Mouse (Mus musculus) lung, embryonic 16.5 days (tissue): ENCODE results near the gene Atg13. TPM values are rescaled to one million over a fixed set of nuclear protein-coding genes. Genes with fewer than 3 reads are reported as not detected.

Source experiments
- ATAC-seq: fragments of 200-750 bp; cut with Nextera tagmentation; 2 replicates; pipeline ENCODE4 v1.8.0; 2017; ENCODE audit warnings: low read depth, mild to moderate bottlenecking, moderate library complexity
- H3K27ac ChIP-seq: fragments of 300-500 bp; sonication (generic); 2 replicates; pipeline ENCODE4 v1.5.1; 2014; ENCODE audit warnings: mild to moderate bottlenecking, control low read depth, low read length
- H3K27me3 ChIP-seq: fragments of 300-500 bp; sonication (generic); 2 replicates; pipeline ENCODE4 v1.6.1; 2014; ENCODE audit warnings: low read depth, low read length, mixed read lengths; ENCODE audit not compliant: control insufficient read depth, insufficient read depth
- H3K36me3 ChIP-seq: fragments of 300-500 bp; sonication (generic); 2 replicates; pipeline ENCODE4 v1.6.1; 2014; ENCODE audit warnings: low read length; ENCODE audit not compliant: control insufficient read depth, insufficient read depth
- H3K4me1 ChIP-seq: fragments of 300-500 bp; sonication (generic); replicated peaks from 2 replicates; pipeline ENCODE4 v1.6.1; 2014; ENCODE audit warnings: low read length, mixed read lengths; ENCODE audit not compliant: control insufficient read depth, insufficient read depth
- H3K4me2 ChIP-seq: fragments of 300-500 bp; sonication (generic); 2 replicates; pipeline ENCODE4 v1.6.1; 2014; ENCODE audit warnings: low read depth, low read length, control low read depth
- H3K4me3 ChIP-seq: fragments of 300-500 bp; sonication (generic); 2 replicates; pipeline ENCODE4 v1.5.1; 2014; ENCODE audit warnings: mild to moderate bottlenecking, low read length, control low read depth
- H3K9ac ChIP-seq: fragments of 300-500 bp; sonication (generic); 2 replicates; pipeline ENCODE4 v1.6.1; 2014; ENCODE audit warnings: low read length, control low read depth
- H3K9me3 ChIP-seq: fragments of 300-500 bp; sonication (generic); 2 replicates; pipeline ENCODE4 v1.6.1; 2016; ENCODE audit warnings: low read length; ENCODE audit not compliant: control insufficient read depth
- WGBS: fragments of 180-500 bp; shearing (Covaris S2); extraction: QIAGEN DNeasy Blood & Tissue Kit; methylation state at CpG from one replicate; pipeline ENCODE4 v1.1.7; 2014; 5-methylcytosine and 5-hydroxymethylcytosine counted together
- polyA plus RNA-seq: library from polyadenylated mRNA; unstranded; fragments of >200 nt; fragmentation: Nextera tagmentation; extraction: Ambion mirVana; gene quantifications from 2 replicates; pipeline ENCODE4 v1.2.1, GENCODE M21; 2015

The Atg13 gene
- 25.3 and 25.9 TPM in 2 replicates for polyA plus RNA-seq

DNA sequence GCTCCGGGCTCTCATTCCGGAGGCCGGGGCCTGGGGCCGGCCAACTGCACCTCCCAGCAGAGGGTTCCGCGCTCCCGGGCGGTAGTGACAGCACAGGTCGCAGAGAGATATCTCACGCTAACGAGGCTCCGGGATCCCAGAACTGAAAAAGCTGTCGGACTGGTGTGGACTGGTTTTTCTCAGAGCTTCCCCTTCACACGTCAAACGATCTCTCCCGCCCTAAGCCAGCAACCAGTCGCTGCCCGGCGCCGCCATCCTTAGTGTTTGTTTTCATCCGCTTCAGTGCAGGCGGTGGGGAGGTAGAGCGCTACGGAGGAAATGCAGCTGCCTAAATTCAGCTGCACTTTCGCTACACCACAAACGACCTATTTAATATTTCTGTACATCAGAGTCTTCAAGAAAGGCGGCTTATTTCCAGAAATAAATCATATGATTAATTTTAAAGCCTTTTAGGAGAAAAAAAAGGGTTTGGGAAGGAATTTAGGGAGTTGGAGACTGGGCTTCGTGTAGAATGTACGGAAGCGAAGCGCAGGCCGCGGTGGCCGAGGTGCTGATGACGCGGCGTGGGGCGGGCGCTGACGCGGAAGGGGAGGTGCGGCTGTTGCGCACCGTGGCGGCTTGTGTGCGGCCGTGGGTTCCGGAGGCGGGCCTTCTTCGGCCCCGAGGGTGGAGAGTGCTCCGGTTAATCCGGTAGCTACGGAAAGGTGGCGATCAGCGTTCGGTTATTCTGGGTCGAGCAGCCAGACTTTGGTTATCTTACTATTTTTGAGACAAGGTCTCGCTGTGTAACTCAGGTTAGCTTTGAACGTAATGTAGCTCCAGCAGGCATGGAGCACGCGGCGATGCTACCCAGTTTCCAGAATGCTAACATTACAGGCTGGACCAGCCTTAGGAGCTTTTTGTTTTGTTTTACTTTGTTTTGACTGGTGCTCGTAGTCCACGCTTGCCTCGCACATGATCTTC lies at the start of gene Atg13, which contains the start of gene Harbi1:
Gene Atg13, minus strand, starts transcription at position 305 of the 963 bp plus-strand sequence.
Gene Harbi1, plus strand, starts transcription at position 581 of the 963 bp plus-strand sequence.
- under 1% methylated on average over 66 of the region's 66 CpGs for WGBS
- peaks cover 6% of the 10 kb centered on the region for H3K4me1 ChIP-seq

DNA sequence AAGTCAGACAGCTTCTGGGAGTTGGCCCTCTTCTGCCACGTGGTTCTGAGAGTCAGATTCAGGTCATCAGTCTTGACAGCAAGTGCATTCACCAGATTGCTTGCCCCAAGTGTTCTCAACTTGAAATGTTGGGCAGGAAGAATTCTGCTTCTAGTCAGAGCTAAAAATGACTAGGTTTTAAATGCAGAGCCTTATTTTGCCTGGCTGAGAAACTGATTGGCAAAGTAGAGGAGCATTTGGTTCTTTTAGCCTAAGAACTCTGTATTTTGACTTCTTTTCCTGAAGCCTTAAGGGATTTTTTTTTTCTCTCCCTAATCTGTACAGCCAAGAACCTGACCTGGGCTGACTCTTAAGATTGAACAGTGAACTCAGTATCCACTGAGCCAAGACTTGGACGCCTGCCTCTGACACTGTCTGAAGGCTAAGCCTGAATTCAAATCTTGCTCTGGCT lies 39.5 kb upstream of the Atg13 start:
- no peaks in the 10 kb centered on the region for H3K9me3 ChIP-seq
- no peaks in the 10 kb centered on the region for H3K27me3 ChIP-seq
- H3K36me3 ChIP-seq = no peaks in the 10 kb centered on the region
- no peak overlapping the region for H3K4me2 ChIP-seq
- no peak overlapping the region for H3K9ac ChIP-seq
- no peaks in the 10 kb centered on the region for H3K4me1 ChIP-seq
- 41% methylated on average over 2 of the region's 2 CpGs for WGBS
- ATAC-seq = no peak
- H3K27ac ChIP-seq = no peak overlapping the region
- no peak overlapping the region for H3K4me3 ChIP-seq

More for the DNA sequence above, at the start of gene Atg13, which contains the start of gene Harbi1:
- Histone ChIP-seq H3K36me3 (no peaks in the 10 kb centered on the region), H3K27me3 (no peaks in the 10 kb centered on the region), H3K9ac (peak within 1 kb of the TSS; percentile 85), H3K4me3 (peak within 1 kb of the TSS; percentile 99), H3K27ac (peak within 1 kb of the TSS; percentile 79), H3K9me3 (no peaks in the 10 kb centered on the region), H3K4me2 (peak within 1 kb of the TSS; percentile 58)
- ATAC-seq = peak; percentile 100

DNA sequence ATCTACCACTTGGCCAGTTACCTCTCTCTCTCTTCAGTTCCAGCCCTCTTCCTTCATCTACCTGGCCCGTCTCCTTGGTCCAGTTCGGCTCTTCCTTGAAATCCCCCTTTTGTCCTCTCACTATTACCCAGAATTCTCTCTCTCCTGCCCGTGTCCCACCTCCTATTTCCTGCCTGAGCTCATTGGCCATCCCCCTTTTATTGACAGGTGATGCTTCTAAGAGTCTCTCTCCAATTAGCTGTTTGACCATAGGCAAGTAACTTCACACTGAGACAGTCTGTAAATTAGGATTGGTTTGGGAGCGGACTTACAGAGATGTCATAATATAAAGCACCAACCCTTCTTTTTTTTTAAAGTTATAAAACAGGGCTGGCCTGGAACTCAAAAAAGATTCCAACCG lies 34.3 kb upstream of the Atg13 start:
- Histone ChIP-seq H3K4me2 (no peak overlapping the region), H3K9me3 (no peaks in the 10 kb centered on the region), H3K9ac (no peak overlapping the region), H3K36me3 (no peaks in the 10 kb centered on the region), H3K27me3 (no peaks in the 10 kb centered on the region), H3K27ac (no peak overlapping the region), H3K4me3 (no peak overlapping the region), H3K4me1 (no peaks in the 10 kb centered on the region)
- WGBS = 92% methylated on average over 5 of the region's 5 CpGs
- ATAC-seq = no peak

DNA sequence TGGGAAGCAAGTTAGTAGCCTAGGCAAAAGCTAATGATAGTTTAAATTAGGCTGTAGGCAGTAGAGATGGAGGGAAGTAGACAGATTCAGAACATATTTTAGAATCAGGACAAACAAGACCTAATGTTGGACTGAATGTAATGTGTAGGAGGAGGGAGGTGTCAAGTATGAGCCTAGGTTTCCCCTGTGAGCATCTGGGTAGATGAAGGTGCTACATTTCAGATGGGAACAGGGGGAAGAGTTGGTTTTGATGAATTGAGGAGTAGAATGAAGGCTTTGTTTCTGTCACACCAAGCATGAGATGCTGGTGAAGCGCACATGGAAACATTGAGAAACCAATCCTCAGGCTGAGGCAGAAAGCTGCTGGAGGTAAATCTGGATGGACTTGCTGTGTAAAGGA lies 29.2 kb upstream of the Atg13 start:
- whole genome bisulfite sequencing = 100% methylated on average over 1 of the region's 1 CpGs

DNA sequence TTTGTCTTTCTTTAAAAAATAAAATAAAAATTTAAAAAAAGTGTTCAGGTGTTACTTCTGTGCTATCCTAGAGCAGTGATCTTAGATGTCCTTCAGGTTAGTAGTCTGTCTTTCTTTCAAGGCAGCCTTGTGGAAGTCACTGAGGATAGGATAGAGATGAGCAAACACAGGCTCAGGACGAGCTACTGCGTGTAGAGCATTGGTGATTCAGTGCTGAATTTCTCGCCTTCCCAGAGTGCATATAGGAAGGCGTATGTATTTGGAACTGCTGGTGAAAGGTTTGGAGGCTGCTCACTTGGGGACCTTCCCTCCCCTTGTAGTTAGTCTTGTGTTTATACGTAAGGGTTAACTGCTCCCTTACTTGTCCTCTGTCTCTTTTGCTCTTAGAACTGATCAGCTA lies 24.8 kb upstream of the Atg13 start:
- Histone ChIP-seq H3K9ac (no peak overlapping the region), H3K4me2 (no peak overlapping the region), H3K4me3 (no peak overlapping the region), H3K9me3 (no peaks in the 10 kb centered on the region), H3K27me3 (no peaks in the 10 kb centered on the region), H3K4me1 (no peaks in the 10 kb centered on the region), H3K36me3 (no peaks in the 10 kb centered on the region), H3K27ac (no peak overlapping the region)
- 83% methylated on average over 5 of the region's 5 CpGs for WGBS
- no peak for ATAC-seq

More for the DNA sequence above, 29.2 kb upstream of the Atg13 start:
- Histone ChIP-seq H3K9me3 (no peaks in the 10 kb centered on the region), H3K4me3 (no peak overlapping the region), H3K36me3 (no peaks in the 10 kb centered on the region), H3K27ac (no peak overlapping the region), H3K27me3 (no peaks in the 10 kb centered on the region), H3K4me1 (no peaks in the 10 kb centered on the region), H3K9ac (no peak overlapping the region), H3K4me2 (no peak overlapping the region)
- ATAC-seq = no peak

DNA sequence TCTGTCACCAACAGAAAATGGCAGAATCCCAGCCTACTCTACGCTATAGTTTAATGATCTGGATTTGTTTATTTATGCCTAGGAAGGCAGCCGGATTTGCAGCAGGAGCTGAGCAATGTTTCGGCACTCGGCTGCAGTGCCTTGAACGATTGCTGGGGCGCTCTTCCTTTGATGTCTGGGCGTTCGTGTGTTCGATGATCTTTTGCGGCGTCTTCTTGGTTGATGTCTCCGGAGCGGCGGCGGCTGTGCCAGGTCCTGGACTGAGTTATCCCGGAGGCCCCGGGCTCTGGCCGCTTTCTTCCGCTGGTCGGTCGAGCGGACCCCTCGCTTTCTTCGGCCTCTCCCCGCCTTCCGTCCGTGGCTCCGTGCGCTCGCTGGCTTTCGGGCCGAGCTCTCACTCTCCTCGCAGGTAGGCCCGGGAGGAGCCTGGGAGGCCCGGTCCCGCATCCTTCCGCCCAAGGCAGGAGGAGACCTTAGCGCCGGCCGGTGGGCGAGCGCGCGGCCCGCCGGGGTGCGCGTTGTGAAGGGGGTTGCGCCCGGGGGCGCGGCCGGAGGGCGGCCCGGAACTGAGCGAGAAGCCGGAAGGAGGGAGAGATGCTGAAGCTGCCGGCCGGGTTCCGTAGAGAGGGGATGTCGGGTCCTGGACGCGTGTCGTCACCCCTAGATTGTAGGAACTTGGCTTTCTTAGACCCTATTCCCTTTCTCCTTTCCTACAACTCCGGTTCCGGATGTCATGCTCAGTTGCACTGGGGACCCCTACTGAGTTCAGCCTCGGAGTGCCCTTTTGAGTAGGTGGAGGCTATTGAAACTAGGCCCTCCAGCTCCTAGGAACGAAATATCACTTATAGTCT lies 19.8 kb upstream of the Atg13 start, which contains the start of gene Ambra1:
Gene Ambra1, plus strand, starts transcription at position 164 of the 851 bp plus-strand sequence.
- peak within 1 kb of the TSS; percentile 92 for H3K9ac ChIP-seq
- H3K36me3 ChIP-seq = no peaks in the 10 kb centered on the region
- WGBS = under 1% methylated on average over 61 of the region's 68 CpGs
- H3K27ac ChIP-seq = peak within 1 kb of the TSS; percentile 94
- H3K4me1 ChIP-seq = no peaks in the 10 kb centered on the region
- peak within 1 kb of the TSS; percentile 62 for H3K4me2 ChIP-seq
- H3K27me3 ChIP-seq = no peaks in the 10 kb centered on the region
- H3K4me3 ChIP-seq = peak within 1 kb of the TSS; percentile 81
- H3K9me3 ChIP-seq = no peaks in the 10 kb centered on the region
- peak; percentile 88 for ATAC-seq

DNA sequence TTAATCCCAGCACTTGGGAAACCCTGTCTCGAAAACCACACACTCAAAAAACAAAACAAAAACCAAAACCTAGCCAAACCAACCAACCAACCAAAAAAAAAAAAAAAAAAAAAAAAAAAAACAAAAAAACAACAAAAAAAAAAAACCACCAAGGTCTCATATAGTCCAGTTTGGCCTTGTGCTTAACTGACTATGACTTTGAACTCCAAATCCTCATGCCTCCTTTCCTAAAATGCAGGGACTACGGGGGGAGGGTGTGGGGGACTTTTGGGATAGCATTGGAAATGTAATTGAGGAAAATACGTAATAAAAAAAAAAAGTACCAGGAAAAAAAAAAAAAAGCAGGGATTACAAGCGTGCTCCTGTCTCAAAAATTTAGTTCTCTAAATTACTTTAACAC lies 19.2 kb upstream of the Atg13 start:
- H3K27me3 ChIP-seq = no peaks in the 10 kb centered on the region
- peak overlapping the region; percentile 81 for H3K4me3 ChIP-seq
- H3K4me2 ChIP-seq = peak overlapping the region; percentile 48
- peak overlapping the region; percentile 94; the same call in 1 of the 2 replicates for H3K27ac ChIP-seq
- ATAC-seq = peak; percentile 25; the same call in 1 of the 2 replicates
- peak overlapping the region; percentile 92 for H3K9ac ChIP-seq
- no peaks in the 10 kb centered on the region for H3K36me3 ChIP-seq
- 21% methylated on average over 4 of the region's 4 CpGs for WGBS
- no peaks in the 10 kb centered on the region for H3K4me1 ChIP-seq
- H3K9me3 ChIP-seq = no peaks in the 10 kb centered on the region

DNA sequence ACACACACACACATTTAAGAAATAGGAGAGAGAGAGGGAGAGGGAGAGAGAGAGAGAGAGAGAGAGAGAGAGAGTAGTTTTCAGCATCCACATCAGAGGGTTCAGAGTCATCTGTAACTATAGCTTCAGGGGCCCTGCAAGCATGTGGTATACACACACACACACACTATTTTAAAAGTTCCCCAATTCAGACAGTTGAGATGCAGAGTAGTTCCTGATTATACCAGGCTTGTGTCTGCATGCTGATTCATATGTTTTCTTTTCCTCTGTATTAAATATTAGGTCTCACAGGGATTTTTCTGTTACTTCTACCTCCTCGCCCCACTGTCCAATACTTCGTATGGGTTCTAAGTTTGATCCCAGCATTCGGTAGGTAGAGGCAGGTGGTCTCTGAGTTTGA lies 16.6 kb upstream of the Atg13 start:
- no peak overlapping the region for H3K9ac ChIP-seq
- H3K27me3 ChIP-seq = no peaks in the 10 kb centered on the region
- H3K27ac ChIP-seq = no peak overlapping the region
- no peak for ATAC-seq
- no peak overlapping the region for H3K4me2 ChIP-seq
- no peaks in the 10 kb centered on the region; the same call in 1 of the 2 replicates for H3K36me3 ChIP-seq
- H3K4me1 ChIP-seq = no peaks in the 10 kb centered on the region
- no peak overlapping the region for H3K4me3 ChIP-seq
- no peaks in the 10 kb centered on the region for H3K9me3 ChIP-seq
- WGBS = 83% methylated on average over 3 of the region's 3 CpGs
